Mouse (Mus musculus) frontal cortex, postnatal 25 days (tissue): ENCODE data around the gene Diaph3.

Experiments used
- DNase-seq, 2 experiments: peaks; one replicate each; pipeline ENCODE4 v3.0.0; 2022; ENCODE audit warnings: low spot score in 2 of 2

Diaph3 gene

GRCm38 (mm10) chr14:87140963-87141486, at the start of gene Diaph3:
Gene Diaph3, minus strand, starts transcription at chr14:87141235.
- peak; percentile 89 to 93 for DNase-seq

- DNase-seq: no peak
These were observed 49.6 kb upstream of the Diaph3 start for GRCm38 (mm10) chr14:87190685-87191084.

GRCm38 (mm10) chr14:87171577-87171976, 30.5 kb upstream of the Diaph3 start:
- no peak for DNase-seq

- DNase-seq: no peak
These were observed 28.1 kb upstream of the Diaph3 start for GRCm38 (mm10) chr14:87169151-87169550.

- DNase-seq: no peak
These were observed 14.7 kb upstream of the Diaph3 start for GRCm38 (mm10) chr14:87155621-87156238.

- DNase-seq: no peak
These were observed 8.6 kb upstream of the Diaph3 start for GRCm38 (mm10) chr14:87149684-87150083.

GRCm38 (mm10) chr14:87146704-87147103, 5.7 kb upstream of the Diaph3 start:
- DNase-seq: no peak

- no peak for DNase-seq
These were observed 4.3 kb upstream of the Diaph3 start for GRCm38 (mm10) chr14:87145351-87145750.

- no peak for DNase-seq
These were observed 742 bp upstream of the Diaph3 start for GRCm38 (mm10) chr14:87141777-87142176.

- no peak for DNase-seq
These were observed 590 bp downstream of the Diaph3 start for GRCm38 (mm10) chr14:87140327-87140962.

GRCm38 (mm10) chr14:87126076-87126639, 14.9 kb downstream of the Diaph3 start:
- no peak for DNase-seq

GRCm38 (mm10) chr14:87125492-87125891, 15.5 kb downstream of the Diaph3 start:
- no peak for DNase-seq

GRCm38 (mm10) chr14:87123091-87123490, 17.9 kb downstream of the Diaph3 start:
- DNase-seq: no peak

- no peak for DNase-seq
These were observed 19.2 kb downstream of the Diaph3 start for GRCm38 (mm10) chr14:87121868-87122267.

- no peak for DNase-seq
These were observed 30.4 kb downstream of the Diaph3 start for GRCm38 (mm10) chr14:87110634-87111033.

- DNase-seq: no peak
These were observed 41.5 kb downstream of the Diaph3 start for GRCm38 (mm10) chr14:87099380-87100088.

- DNase-seq: no peak
These were observed 42.9 kb downstream of the Diaph3 start for GRCm38 (mm10) chr14:87098093-87098492.

- DNase-seq: no peak
These were observed 49.5 kb downstream of the Diaph3 start for GRCm38 (mm10) chr14:87091522-87091921.

- no peak for DNase-seq
These were observed 49.9 kb downstream of the Diaph3 start for GRCm38 (mm10) chr14:87091108-87091507.

- no peak for DNase-seq
These were observed 52.1 kb downstream of the Diaph3 start for GRCm38 (mm10) chr14:87088928-87089327.

GRCm38 (mm10) chr14:87088456-87088855, 52.6 kb downstream of the Diaph3 start:
- DNase-seq: no peak

- DNase-seq: no peak
These were observed 53.0 kb downstream of the Diaph3 start for GRCm38 (mm10) chr14:87087996-87088395.
